Mouse (Mus musculus) hindbrain, embryonic 16.5 days (tissue): Measurements from ENCODE around the gene Ankrd63. TPM values are rescaled to one million over a fixed set of nuclear protein-coding genes. Genes with fewer than 3 reads are reported as not detected.

Source experiments
- ATAC-seq: fragments of 200-750 bp; cut with Nextera tagmentation; 2 replicates; pipeline ENCODE4 v1.8.0; 2017; ENCODE audit warnings: moderate TSS enrichment, moderate library complexity
- H3K27ac ChIP-seq: fragments of 300-500 bp; sonication (generic); 2 replicates; pipeline ENCODE4 v1.5.1; 2014; ENCODE audit warnings: low read depth, mild to moderate bottlenecking, control low read depth, low read length, moderate library complexity
- H3K27me3 ChIP-seq: fragments of 300-500 bp; sonication (generic); replicated peaks from 2 replicates; pipeline ENCODE4 v1.6.1; 2014; ENCODE audit warnings: low read length; ENCODE audit not compliant: control insufficient read depth, insufficient read depth
- H3K36me3 ChIP-seq: fragments of 300-500 bp; sonication (generic); 2 replicates; pipeline ENCODE4 v1.6.1; 2014; ENCODE audit warnings: mild to moderate bottlenecking, low read length, moderate library complexity, mixed read lengths; ENCODE audit not compliant: control insufficient read depth, insufficient read depth
- H3K4me1 ChIP-seq: fragments of 300-500 bp; sonication (generic); 2 replicates; pipeline ENCODE4 v1.6.1; 2014; ENCODE audit warnings: low read depth, low read length; ENCODE audit not compliant: control insufficient read depth, insufficient read depth
- H3K4me2 ChIP-seq: fragments of 300-500 bp; sonication (generic); 2 replicates; pipeline ENCODE4 v1.6.1; 2014; ENCODE audit warnings: mild to moderate bottlenecking, low read length, control low read depth, moderate library complexity
- H3K4me3 ChIP-seq: fragments of 300-500 bp; sonication (generic); 2 replicates; pipeline ENCODE4 v1.5.1; 2014; ENCODE audit warnings: mild to moderate bottlenecking, low read length, control low read depth, moderate library complexity
- H3K9ac ChIP-seq: fragments of 300-500 bp; sonication (generic); 2 replicates; pipeline ENCODE4 v1.6.1; 2014; ENCODE audit warnings: low read depth, mild to moderate bottlenecking, control low read depth, low read length, moderate library complexity
- H3K9me3 ChIP-seq: fragments of 300-500 bp; sonication (generic); 2 replicates; pipeline ENCODE4 v1.6.1; 2014; ENCODE audit warnings: mild to moderate bottlenecking, low read length, moderate library complexity; ENCODE audit not compliant: control insufficient read depth
- WGBS: fragments of 180-500 bp; shearing (Covaris S2); extraction: QIAGEN DNeasy Blood & Tissue Kit; methylation state at CpG from one replicate; pipeline ENCODE4 v1.1.7; 2014; 5-methylcytosine and 5-hydroxymethylcytosine counted together
- polyA plus RNA-seq: library from polyadenylated mRNA; unstranded; fragments of >200 nt; fragmentation: Nextera tagmentation; extraction: Ambion mirVana; gene quantifications from 2 replicates; pipeline ENCODE4 v1.2.1, GENCODE M21; 2015

Ankrd63 gene
- polyA plus RNA-seq, 1 experiment from 2014 or later, result 0.03 TPM

GRCm38 (mm10) chr2:118711038-118711494, 7.3 kb upstream of the Ankrd63 start:
- Histone ChIP-seq H3K9ac (peak overlapping the region; percentile 67), H3K4me2 (peak overlapping the region; percentile 95), H3K4me1 (peaks cover 16% of the 10 kb centered on the region), H3K27ac (0 out of 2 replicates have a peak overlapping the region, but pooled peaks have one; percentile 18), H3K36me3 (no peaks in the 10 kb centered on the region), H3K27me3 (peaks cover 50% of the 10 kb centered on the region), H3K9me3 (no peaks in the 10 kb centered on the region), H3K4me3 (peak overlapping the region; percentile 49)
- ATAC-seq, result peak; percentile 79
- WGBS, result 0% methylated on average over 36 of the region's 36 CpGs

GRCm38 (mm10) chr2:118709655-118710221, 6.0 kb upstream of the Ankrd63 start:
- WGBS, result 48% methylated on average over 4 of the region's 4 CpGs
- H3K4me1 ChIP-seq, result peaks cover 16% of the 10 kb centered on the region
- H3K4me3 ChIP-seq, result no peak overlapping the region
- H3K9ac ChIP-seq, result no peak overlapping the region
- no peak for ATAC-seq
- no peaks in the 10 kb centered on the region for H3K9me3 ChIP-seq
- no peak overlapping the region for H3K27ac ChIP-seq
- H3K4me2 ChIP-seq, result no peak overlapping the region
- no peaks in the 10 kb centered on the region for H3K36me3 ChIP-seq
- H3K27me3 ChIP-seq, result peaks cover 61% of the 10 kb centered on the region

GRCm38 (mm10) chr2:118708472-118708871, 4.7 kb upstream of the Ankrd63 start:
- H3K9me3 ChIP-seq, result no peaks in the 10 kb centered on the region
- H3K36me3 ChIP-seq, result no peaks in the 10 kb centered on the region
- 69% methylated on average over 4 of the region's 4 CpGs for WGBS
- H3K4me2 ChIP-seq, result no peak overlapping the region
- no peak overlapping the region for H3K4me3 ChIP-seq
- H3K4me1 ChIP-seq, result peaks cover 23% of the 10 kb centered on the region
- no peak overlapping the region for H3K27ac ChIP-seq
- no peak overlapping the region for H3K9ac ChIP-seq
- peaks cover 72% of the 10 kb centered on the region for H3K27me3 ChIP-seq
- no peak for ATAC-seq

- H3K9me3 ChIP-seq, result no peaks in the 10 kb centered on the region
- H3K9ac ChIP-seq, result no peak overlapping the region
- peaks cover 31% of the 10 kb centered on the region for H3K4me1 ChIP-seq
- ATAC-seq, result no peak
- no peak overlapping the region for H3K4me3 ChIP-seq
- H3K27ac ChIP-seq, result no peak overlapping the region
- 18% methylated on average over 6 of the region's 6 CpGs for WGBS
- H3K27me3 ChIP-seq, result peaks cover 77% of the 10 kb centered on the region
- no peak overlapping the region for H3K4me2 ChIP-seq
- H3K36me3 ChIP-seq, result no peaks in the 10 kb centered on the region
Observed at GRCm38 (mm10) chr2:118706436-118706835, 2.7 kb upstream of the Ankrd63 start.

- Histone ChIP-seq H3K4me1 (peaks cover 31% of the 10 kb centered on the region), H3K27me3 (peaks cover 80% of the 10 kb centered on the region), H3K27ac (no peak overlapping the region), H3K9me3 (no peaks in the 10 kb centered on the region), H3K9ac (peak overlapping the region; percentile 54), H3K4me3 (peak overlapping the region; percentile 43), H3K36me3 (no peaks in the 10 kb centered on the region), H3K4me2 (peak overlapping the region; percentile 71)
- no peak; the same call in 1 of the 2 replicates for ATAC-seq
- 1% methylated on average over 79 of the region's 93 CpGs for WGBS
Observed at GRCm38 (mm10) chr2:118702883-118703761, 641 bp downstream of the Ankrd63 start.

- ATAC-seq, result no peak
- Histone ChIP-seq H3K27me3 (peaks cover 75% of the 10 kb centered on the region), H3K27ac (no peak overlapping the region), H3K4me1 (peaks cover 34% of the 10 kb centered on the region), H3K4me2 (peak overlapping the region; percentile 71), H3K4me3 (peak overlapping the region; percentile 43), H3K9me3 (no peaks in the 10 kb centered on the region), H3K9ac (no peak overlapping the region), H3K36me3 (no peaks in the 10 kb centered on the region)
- WGBS, result 3% methylated on average over 51 of the region's 51 CpGs
Observed at GRCm38 (mm10) chr2:118701971-118702882, 1.5 kb downstream of the Ankrd63 start.

DNA sequence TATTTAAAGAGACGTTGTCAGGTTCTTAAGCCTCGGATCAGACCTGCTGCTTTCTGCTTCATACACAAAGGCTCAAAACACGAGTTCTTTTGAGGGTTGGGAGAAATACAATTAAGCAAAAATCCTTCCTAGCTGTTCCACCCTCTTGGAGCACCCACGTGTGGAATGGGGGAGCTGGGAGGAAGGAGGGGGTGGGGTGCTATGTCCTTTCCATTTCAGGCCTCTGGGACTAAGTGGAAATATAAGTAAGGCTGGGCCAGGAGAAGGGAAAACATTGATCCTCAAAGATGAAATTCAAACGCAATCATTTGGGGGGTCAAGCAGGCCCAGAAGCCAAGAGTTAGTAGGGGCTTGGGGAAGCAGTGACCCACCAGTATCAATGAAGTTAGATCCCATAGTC, 2.6 kb downstream of the Ankrd63 start:
- H3K4me3 ChIP-seq, result no peak overlapping the region
- 7% methylated on average over 5 of the region's 5 CpGs for WGBS
- no peak overlapping the region for H3K4me2 ChIP-seq
- no peak overlapping the region for H3K27ac ChIP-seq
- peaks cover 74% of the 10 kb centered on the region for H3K27me3 ChIP-seq
- no peaks in the 10 kb centered on the region for H3K9me3 ChIP-seq
- H3K9ac ChIP-seq, result no peak overlapping the region
- ATAC-seq, result no peak
- 0 out of 2 replicates have a peak, but pooled peaks cover 4% of the 10 kb centered on the region for H3K36me3 ChIP-seq
- H3K4me1 ChIP-seq, result peaks cover 37% of the 10 kb centered on the region

DNA sequence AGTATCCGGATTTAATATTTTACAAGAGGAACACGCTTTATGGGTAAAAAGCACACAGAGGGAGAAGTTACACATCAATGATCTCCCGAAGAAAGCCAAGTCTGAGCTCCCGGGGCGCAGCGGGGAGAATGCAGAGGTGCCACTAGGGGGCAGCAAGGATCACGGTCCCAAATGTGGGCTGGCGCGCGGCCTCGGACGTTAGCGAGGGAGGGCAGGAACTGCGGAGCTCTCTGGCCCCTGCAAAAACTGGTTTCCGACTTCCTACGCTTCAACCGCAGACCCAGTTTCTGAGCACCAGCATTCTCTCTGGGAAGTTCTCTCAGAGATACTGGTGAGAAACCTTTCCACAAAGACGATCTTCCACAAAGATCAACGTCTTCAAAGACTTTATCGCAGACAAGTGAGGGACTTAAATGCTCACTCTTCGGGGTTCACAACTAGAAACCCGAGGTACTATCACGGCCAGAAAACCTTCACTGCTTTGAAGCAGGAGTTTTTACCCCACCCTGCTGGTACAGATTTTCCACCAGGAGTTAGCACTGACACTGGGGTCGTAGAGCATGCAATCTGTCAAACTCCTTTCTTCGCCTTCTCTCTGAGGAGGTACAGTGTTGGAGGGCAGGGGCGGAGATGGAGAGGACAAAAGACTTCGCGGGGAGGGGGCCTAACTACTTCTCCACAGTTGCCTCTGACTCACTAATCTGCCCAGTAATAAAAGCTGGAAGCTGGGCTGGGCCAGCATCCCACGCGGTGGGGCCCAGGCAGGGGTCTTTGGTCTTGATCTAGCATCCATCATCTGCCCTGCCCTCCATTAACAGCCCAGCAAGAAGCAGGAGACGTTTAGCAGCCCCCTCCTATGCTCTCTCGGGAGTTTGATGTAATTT, 3.3 kb downstream of the Ankrd63 start:
- H3K27ac ChIP-seq, result no peak overlapping the region
- 1% methylated on average over 32 of the region's 32 CpGs for WGBS
- no peak overlapping the region; the same call in 1 of the 2 replicates for H3K9ac ChIP-seq
- H3K4me2 ChIP-seq, result peak overlapping the region; percentile 50
- H3K27me3 ChIP-seq, result peaks cover 74% of the 10 kb centered on the region
- H3K4me3 ChIP-seq, result peak overlapping the region; percentile 23; the same call in 1 of the 2 replicates
- no peaks in the 10 kb centered on the region for H3K9me3 ChIP-seq
- no peak for ATAC-seq
- H3K4me1 ChIP-seq, result peaks cover 37% of the 10 kb centered on the region
- H3K36me3 ChIP-seq, result 0 out of 2 replicates have a peak, but pooled peaks cover 4% of the 10 kb centered on the region
